In genomic region chr12:8099821-8100220, GRCm38 (mm10) we compare ENCODE assay signal across 9 mouse cellular contexts.
A peak's percentile ranks its signal among the peaks of the same experiment; 100 is the strongest.
DNase-seq lines count a peak whose midpoint lies in the region; ATAC-seq and TF ChIP-seq lines count a peak whose summit lies in the region.
"Had no signal": no experiment of that assay in that cellular context is flagged by ENCODE, and none has a peak within 500 bp of the region (broad histone marks: within the 10 kb centered on the region; RNA-seq: fewer than 3 reads in every experiment).

No protein-coding gene starts in this region.

- no peak overlapping the region for H3K4me2 ChIP-seq in hindbrain, postnatal 0 days (ENCODE audit: low read depth, low read length)

- no peaks in the 10 kb centered on the region for H3K36me3 ChIP-seq in hindbrain, embryonic 10.5 days
- H3K36me3 ChIP-seq in hindbrain, postnatal 0 days (ENCODE audit: insufficient read depth, low read length): no peaks in the 10 kb centered on the region

- no peak overlapping the region for H3K9ac ChIP-seq in hindbrain, postnatal 0 days (replicated peaks; ENCODE audit: low read length)

- no peaks in the 10 kb centered on the region for H3K9me3 ChIP-seq in hindbrain, embryonic 10.5 days
- H3K9me3 ChIP-seq in hindbrain, postnatal 0 days (ENCODE audit: low read length): no peaks in the 10 kb centered on the region

- no peaks in the 10 kb centered on the region for H3K4me1 ChIP-seq in hindbrain, embryonic 10.5 days (replicated peaks)
- H3K4me1 ChIP-seq in hindbrain, postnatal 0 days (ENCODE audit: insufficient read depth, low read length): no peaks in the 10 kb centered on the region

- no peak for TF ChIP-seq CTCF in hindbrain, postnatal 0 days (IDR thresholded peaks at IDR 0.05; ENCODE audit: low read depth)

- H3K4me3 ChIP-seq in hindbrain, embryonic 10.5 days: no peak overlapping the region
- H3K4me3 ChIP-seq in hindbrain, postnatal 0 days (ENCODE audit: low read length): no peak overlapping the region

- WGBS in hindbrain, embryonic 10.5 days: 59% methylated on average over 2 of the region's 2 CpGs
- WGBS in hindbrain, postnatal 0 days: 44% methylated on average over 2 of the region's 2 CpGs

- no peaks in the 10 kb centered on the region for H3K27me3 ChIP-seq in hindbrain, embryonic 10.5 days (ENCODE audit: insufficient read depth, poor library complexity, severe bottlenecking)
- H3K27me3 ChIP-seq in hindbrain, postnatal 0 days (ENCODE audit: insufficient read depth, low read length): no peaks in the 10 kb centered on the region

- no peak for ATAC-seq in hindbrain, postnatal 0 days
- no peak for ATAC-seq in activated CD4-positive, CD25-positive, alpha-beta regulatory T cell, adult 4 months
- ATAC-seq: Patski had no signal

- peak; percentile 44 for DNase-seq in hindbrain, embryonic 10.5 days (ENCODE audit: low spot score)
- DNase-seq in hindbrain, postnatal 0 days (ENCODE audit: low spot score): no peak
- DNase-seq in ZHBTc4 (ENCODE audit: low read depth, low spot score): peak; percentile 68
- peak; percentile 31 for DNase-seq in hindlimb bud, embryonic 11.5 days (ENCODE audit: extremely low spot score, low read depth, low spot score)
- DNase-seq in mesoderm, embryonic 11.5 days (ENCODE audit: low read depth, low spot score): peak; percentile 63
- no peak for DNase-seq in spleen, postnatal 4 days (ENCODE audit: low spot score in 2 of 2)
- no peak for DNase-seq in layer of hippocampus, adult 8-10 months (ENCODE audit: low spot score in 2 of 2)

- H3K27ac ChIP-seq in hindbrain, embryonic 10.5 days: no peak overlapping the region
- no peak overlapping the region for H3K27ac ChIP-seq in hindbrain, postnatal 0 days

Comparison
In these comparisons a context has a peak if more than half of its experiments do, and no peak if none do; other contexts are left out.
1. DNase-seq: peak in hindbrain, embryonic 10.5 days (single experiment), ZHBTc4 (single experiment), hindlimb bud, embryonic 11.5 days (single experiment) and mesoderm, embryonic 11.5 days (single experiment); none in hindbrain, postnatal 0 days (single experiment), spleen, postnatal 4 days (0 of 2) and layer of hippocampus, adult 8-10 months (0 of 2).